Mouse (Mus musculus): ENCODE measurements at regions not wholly inside any gene's neighbourhood (a gene's known extent, or its start where the extent isn't known, plus 50 kb on each side); places are given as distances from the start of the nearest gene placed in this dataset.

GRCm38 (mm10) chr8:90670471-90671057, 146.6 kb downstream of the Gm19935 start:
- TF ChIP-seq CTCF (IDR thresholded peaks at IDR 0.05; ENCODE audit: control insufficient read depth, insufficient read depth, insufficient read length) (no peak), MAX (IDR thresholded peaks at IDR 0.05) (no peak), USF1 (IDR thresholded peaks at IDR 0.05; ENCODE audit: low read depth) (no peak)

Measured in C2C12 (cell line).